Mouse (Mus musculus) midbrain, postnatal 0 days (tissue): Measurements from ENCODE around the gene Nrap. TPM values are rescaled to one million over a fixed set of nuclear protein-coding genes. Genes with fewer than 3 reads are reported as not detected.
A peak's percentile ranks its signal among the peaks of the same experiment; 100 is the strongest.

Source experiments
- ATAC-seq: fragments of 200-750 bp; cut with Nextera tagmentation; 2 replicates; pipeline ENCODE4 v1.8.0; 2017; ENCODE audit warnings: moderate number of reproducible peaks, mild to moderate bottlenecking, moderate TSS enrichment, moderate library complexity; ENCODE audit not compliant: low FRiP score
- DNase-seq: peaks from one replicate; pipeline ENCODE4 v3.0.0-alpha.2; 2015; ENCODE audit warnings: low spot score
- H3K27ac ChIP-seq: fragments of 300-500 bp; sonication (generic); 2 replicates; pipeline ENCODE4 v1.5.1; 2014; ENCODE audit warnings: low read depth, mild to moderate bottlenecking, low read length, mixed read lengths
- H3K27me3 ChIP-seq: fragments of 300-500 bp; sonication (generic); 2 replicates; pipeline ENCODE4 v1.6.1; 2014; ENCODE audit warnings: low read length, control low read depth, mixed read lengths; ENCODE audit not compliant: insufficient read depth
- H3K36me3 ChIP-seq: fragments of 300-500 bp; sonication (generic); 2 replicates; pipeline ENCODE4 v1.6.1; 2014; ENCODE audit warnings: low read length, control low read depth, mixed read lengths; ENCODE audit not compliant: insufficient read depth
- H3K4me1 ChIP-seq: fragments of 300-500 bp; sonication (generic); 2 replicates; pipeline ENCODE4 v1.6.1; 2014; ENCODE audit warnings: mild to moderate bottlenecking, control low read depth, antibody characterized with exemption, low read length, mixed read lengths; ENCODE audit not compliant: insufficient read depth
- H3K4me2 ChIP-seq: fragments of 300-500 bp; sonication (generic); 2 replicates; pipeline ENCODE4 v1.6.1; 2014; ENCODE audit warnings: low read depth, mild to moderate bottlenecking, low read length, mixed read lengths; ENCODE audit not compliant: poor library complexity, severe bottlenecking
- H3K4me3 ChIP-seq: fragments of 300-500 bp; sonication (generic); 2 replicates; pipeline ENCODE4 v1.5.1; 2014; ENCODE audit warnings: low read depth, mild to moderate bottlenecking, low read length, moderate library complexity
- H3K9ac ChIP-seq: fragments of 300-500 bp; sonication (generic); replicated peaks from 2 replicates; pipeline ENCODE4 v1.6.1; 2014; ENCODE audit warnings: mild to moderate bottlenecking, low read length, moderate library complexity, mixed read lengths; ENCODE audit not compliant: poor library complexity, severe bottlenecking
- H3K9me3 ChIP-seq: fragments of 300-500 bp; sonication (generic); 2 replicates; pipeline ENCODE4 v1.6.1; 2016; ENCODE audit warnings: low read length, control low read depth
- CTCF ChIP-seq: IDR thresholded peaks from 2 replicates; pipeline ENCODE4 v1.5.1; 2016; ENCODE audit warnings: antibody characterized with exemption, mild to moderate bottlenecking
- WGBS: fragments of 180-500 bp; shearing (Covaris S2); extraction: QIAGEN DNeasy Blood & Tissue Kit; methylation state at CpG from one replicate; pipeline ENCODE4 v1.1.7; 2014; 5-methylcytosine and 5-hydroxymethylcytosine counted together
- polyA plus RNA-seq: library from polyadenylated mRNA; unstranded; fragments of >200 nt; fragmentation: Nextera tagmentation; extraction: Ambion mirVana; gene quantifications from 2 replicates; pipeline ENCODE4 v1.2.1, GENCODE M21; 2015
- total RNA-seq: library from RNA; depleted of rRNA; stranded (reverse); fragments of >200 nt; gene quantifications from 2 replicates; pipeline ENCODE4 v1.2.3, GENCODE M21; 2014

The Nrap gene
- total and polyA plus RNA-seq, 2 experiments from 2014 or later: 0.69 to 0.99 TPM

- peak; percentile 28; the same call in 1 of the 2 replicates for ATAC-seq
Measured at GRCm38 (mm10) chr19:56343869-56344563, 45.8 kb downstream of the Nrap start.

DNA sequence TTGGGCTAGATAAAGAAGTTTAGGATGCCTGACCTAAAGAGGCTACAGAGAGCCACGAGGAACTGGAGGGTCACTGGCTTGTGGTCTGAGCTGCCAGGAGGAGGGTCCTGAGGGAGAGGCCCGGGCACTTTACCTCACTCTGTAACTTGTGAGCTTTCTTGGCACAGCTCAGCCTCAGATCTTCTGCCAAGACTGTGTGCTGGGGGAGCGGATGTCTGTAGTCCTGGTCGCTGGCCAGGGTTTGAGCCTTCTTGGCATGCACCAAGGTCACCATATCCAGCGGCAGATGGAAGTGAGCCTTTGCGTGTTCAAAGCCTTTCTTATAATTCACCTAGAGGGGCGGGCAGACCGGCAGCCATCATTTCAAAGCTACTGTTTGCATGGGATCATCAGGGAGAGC lies 47.8 kb downstream of the Nrap start:
- 75% methylated on average over 8 of the region's 8 CpGs for WGBS
- no peak overlapping the region for H3K27ac ChIP-seq
- no peaks in the 10 kb centered on the region for H3K36me3 ChIP-seq
- no peaks in the 10 kb centered on the region for H3K27me3 ChIP-seq
- DNase-seq (peak; percentile 85), ATAC-seq (0 out of 2 replicates have a peak, but pooled peaks have one; percentile 42)
- H3K4me2 ChIP-seq: no peak overlapping the region
- no peak overlapping the region for H3K9ac ChIP-seq
- no peak overlapping the region for H3K4me3 ChIP-seq
- H3K9me3 ChIP-seq: no peaks in the 10 kb centered on the region
- no peak for TF ChIP-seq CTCF
- no peaks in the 10 kb centered on the region for H3K4me1 ChIP-seq

More at GRCm38 (mm10) chr19:56343869-56344563, 45.8 kb downstream of the Nrap start:
- Histone ChIP-seq H3K9me3 (no peaks in the 10 kb centered on the region), H3K9ac (no peak overlapping the region), H3K27ac (no peak overlapping the region), H3K4me1 (no peaks in the 10 kb centered on the region), H3K4me2 (peak overlapping the region; percentile 10; the same call in 1 of the 2 replicates), H3K4me3 (no peak overlapping the region), H3K36me3 (no peaks in the 10 kb centered on the region), H3K27me3 (no peaks in the 10 kb centered on the region)
- peak; percentile 65 for DNase-seq
- TF ChIP-seq CTCF: no peak
- WGBS: 20% methylated on average over 26 of the region's 26 CpGs

- no peaks in the 10 kb centered on the region for H3K4me1 ChIP-seq
- no peaks in the 10 kb centered on the region for H3K36me3 ChIP-seq
- 76% methylated on average over 12 of the region's 12 CpGs for WGBS
- H3K4me3 ChIP-seq: no peak overlapping the region
- H3K4me2 ChIP-seq: no peak overlapping the region
- no peak overlapping the region for H3K9ac ChIP-seq
- ATAC-seq: no peak
- DNase-seq: no peak
- TF ChIP-seq CTCF: no peak
- no peaks in the 10 kb centered on the region for H3K27me3 ChIP-seq
- no peaks in the 10 kb centered on the region for H3K9me3 ChIP-seq
- H3K27ac ChIP-seq: no peak overlapping the region
Measured at GRCm38 (mm10) chr19:56336826-56337225, 53.0 kb downstream of the Nrap start.

- no peak overlapping the region for H3K4me2 ChIP-seq
- 94% methylated on average over 17 of the region's 17 CpGs for WGBS
- no peaks in the 10 kb centered on the region for H3K9me3 ChIP-seq
- H3K9ac ChIP-seq: no peak overlapping the region
- H3K4me1 ChIP-seq: no peaks in the 10 kb centered on the region
- no peaks in the 10 kb centered on the region for H3K27me3 ChIP-seq
- TF ChIP-seq CTCF: no peak
- H3K36me3 ChIP-seq: no peaks in the 10 kb centered on the region
- H3K4me3 ChIP-seq: no peak overlapping the region
- no peak for DNase-seq
- no peak for ATAC-seq
- H3K27ac ChIP-seq: no peak overlapping the region
Measured at GRCm38 (mm10) chr19:56336321-56336720, 53.5 kb downstream of the Nrap start.

GRCm38 (mm10) chr19:56326243-56326855 lies 63.5 kb downstream of the Nrap start:
- DNase-seq (peak; percentile 36), ATAC-seq (no peak)
- no peaks in the 10 kb centered on the region; the same call in 1 of the 2 replicates for H3K4me1 ChIP-seq
- WGBS: 39% methylated on average over 21 of the region's 21 CpGs
- H3K27ac ChIP-seq: no peak overlapping the region
- H3K27me3 ChIP-seq: no peaks in the 10 kb centered on the region
- H3K9ac ChIP-seq: no peak overlapping the region
- no peak overlapping the region for H3K4me3 ChIP-seq
- no peak overlapping the region for H3K4me2 ChIP-seq
- H3K36me3 ChIP-seq: no peaks in the 10 kb centered on the region
- TF ChIP-seq CTCF: no peak
- H3K9me3 ChIP-seq: no peaks in the 10 kb centered on the region

DNA sequence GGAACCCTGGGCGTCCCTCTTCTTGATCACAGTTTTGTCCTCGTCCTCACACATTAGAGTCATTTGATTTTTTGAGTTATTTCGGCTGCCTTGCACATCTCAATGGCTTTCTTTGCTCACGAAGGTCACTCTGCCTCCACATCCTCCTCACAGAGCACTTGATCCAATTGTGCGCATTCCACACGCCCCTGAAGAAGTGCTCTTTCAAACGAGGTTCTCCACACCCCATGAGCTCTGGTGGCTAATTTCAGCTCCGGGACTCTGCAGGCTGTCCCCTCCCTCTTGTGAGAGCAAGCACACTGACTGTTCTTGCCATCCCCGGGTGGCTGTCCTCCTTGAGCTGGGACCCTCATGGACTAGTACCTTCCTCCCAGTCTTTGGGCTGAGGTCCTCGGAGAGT lies 64.2 kb downstream of the Nrap start:
- no peak overlapping the region for H3K27ac ChIP-seq
- no peak overlapping the region for H3K4me2 ChIP-seq
- no peak overlapping the region for H3K4me3 ChIP-seq
- no peak for ATAC-seq
- H3K9ac ChIP-seq: no peak overlapping the region
- WGBS: 52% methylated on average over 10 of the region's 10 CpGs
- DNase-seq: no peak
- peaks cover under 1% of the 10 kb centered on the region; the same call in 1 of the 2 replicates for H3K4me1 ChIP-seq
- TF ChIP-seq CTCF: no peak
- no peaks in the 10 kb centered on the region for H3K27me3 ChIP-seq
- H3K36me3 ChIP-seq: no peaks in the 10 kb centered on the region
- no peaks in the 10 kb centered on the region for H3K9me3 ChIP-seq
